Mouse (Mus musculus): ENCODE results near the gene Arhgap9. TPM values are rescaled to one million over a fixed set of nuclear protein-coding genes. Genes with fewer than 3 reads are reported as not detected.

Gene Arhgap9
- polyA plus RNA-seq, 1 experiment: 0.16 TPM

GRCm38 (mm10) chr10:127360714-127361113, 39.0 kb downstream of the Arhgap9 start:
- TF ChIP-seq GATA1 (IDR thresholded peaks at IDR 0.05; ENCODE audit: low read length) (no peak), TAL1 (IDR thresholded peaks at IDR 0.05; ENCODE audit: low read length) (no peak)

GRCm38 (mm10) chr10:127367116-127367515, 45.4 kb downstream of the Arhgap9 start:
- H3K9me3 ChIP-seq (ENCODE audit: control insufficient read depth, low read length): no peaks in the 10 kb centered on the region
- no peaks in the 10 kb centered on the region for H3K36me3 ChIP-seq (ENCODE audit: control insufficient read depth)
- no peaks in the 10 kb centered on the region for H3K27me3 ChIP-seq (ENCODE audit: control insufficient read depth)
- TF ChIP-seq TAL1 (IDR thresholded peaks at IDR 0.05; ENCODE audit: low read length): no peak
- no peak for TF ChIP-seq GATA1 (IDR thresholded peaks at IDR 0.05; ENCODE audit: low read length)
- H3K4me3 ChIP-seq (replicated peaks): no peak overlapping the region
- no peaks in the 10 kb centered on the region for H3K4me1 ChIP-seq (ENCODE audit: control insufficient read depth)

More at GRCm38 (mm10) chr10:127360714-127361113, 39.0 kb downstream of the Arhgap9 start:
- H3K36me3 ChIP-seq (ENCODE audit: control insufficient read depth): no peaks in the 10 kb centered on the region; the same call in 1 of the 2 replicates
- no peak overlapping the region for H3K4me3 ChIP-seq (replicated peaks)
- H3K4me1 ChIP-seq (ENCODE audit: control insufficient read depth): no peaks in the 10 kb centered on the region
- peaks cover 2% of the 10 kb centered on the region; the same call in 1 of the 2 replicates for H3K27me3 ChIP-seq (ENCODE audit: control insufficient read depth)
- H3K9me3 ChIP-seq (ENCODE audit: control insufficient read depth, low read length): no peaks in the 10 kb centered on the region

- Histone ChIP-seq H3K4me1 (ENCODE audit: control insufficient read depth) (no peaks in the 10 kb centered on the region), H3K4me3 (replicated peaks) (no peak overlapping the region), H3K27me3 (ENCODE audit: control insufficient read depth) (no peaks in the 10 kb centered on the region), H3K9me3 (ENCODE audit: control insufficient read depth, low read length) (no peaks in the 10 kb centered on the region), H3K36me3 (ENCODE audit: control insufficient read depth) (no peaks in the 10 kb centered on the region)
- TF ChIP-seq TAL1 (IDR thresholded peaks at IDR 0.05; ENCODE audit: low read length) (no peak), GATA1 (IDR thresholded peaks at IDR 0.05; ENCODE audit: low read length) (no peak)
Measured at GRCm38 (mm10) chr10:127368273-127368672, 46.5 kb downstream of the Arhgap9 start.

- TF ChIP-seq TAL1 (IDR thresholded peaks at IDR 0.05; ENCODE audit: low read length): no peak
- TF ChIP-seq GATA1 (IDR thresholded peaks at IDR 0.05; ENCODE audit: low read length): no peak
- Histone ChIP-seq H3K27me3 (ENCODE audit: control insufficient read depth) (no peaks in the 10 kb centered on the region), H3K36me3 (ENCODE audit: control insufficient read depth) (no peaks in the 10 kb centered on the region), H3K9me3 (ENCODE audit: control insufficient read depth, low read length) (no peaks in the 10 kb centered on the region), H3K4me1 (ENCODE audit: control insufficient read depth) (no peaks in the 10 kb centered on the region), H3K4me3 (replicated peaks) (no peak within 1 kb of the TSS)
Measured at GRCm38 (mm10) chr10:127369834-127370820, 48.4 kb downstream of the Arhgap9 start, which contains the start of gene Inhbc. TSS of gene Inhbc (minus strand) at chr10:127370431.

- TF ChIP-seq TAL1 (IDR thresholded peaks at IDR 0.05; ENCODE audit: low read length) (no peak), GATA1 (IDR thresholded peaks at IDR 0.05; ENCODE audit: low read length) (no peak)
- no peak overlapping the region for H3K4me3 ChIP-seq (replicated peaks)
- H3K4me1 ChIP-seq (ENCODE audit: control insufficient read depth): no peaks in the 10 kb centered on the region
- H3K36me3 ChIP-seq (ENCODE audit: control insufficient read depth): no peaks in the 10 kb centered on the region
- H3K27me3 ChIP-seq (ENCODE audit: control insufficient read depth): no peaks in the 10 kb centered on the region
- H3K9me3 ChIP-seq (ENCODE audit: control insufficient read depth, low read length): no peaks in the 10 kb centered on the region
Measured at GRCm38 (mm10) chr10:127371023-127371422, 49.3 kb downstream of the Arhgap9 start.

GRCm38 (mm10) chr10:127377700-127378099, 55.9 kb downstream of the Arhgap9 start:
- Histone ChIP-seq H3K9me3 (ENCODE audit: control insufficient read depth, low read length) (no peaks in the 10 kb centered on the region), H3K4me1 (ENCODE audit: control insufficient read depth) (peaks cover 19% of the 10 kb centered on the region), H3K27me3 (ENCODE audit: control insufficient read depth) (no peaks in the 10 kb centered on the region), H3K36me3 (ENCODE audit: control insufficient read depth) (peaks cover 2% of the 10 kb centered on the region; the same call in 1 of the 2 replicates), H3K4me3 (replicated peaks) (no peak overlapping the region)
- TF ChIP-seq GATA1 (IDR thresholded peaks at IDR 0.05; ENCODE audit: low read length) (no peak), TAL1 (IDR thresholded peaks at IDR 0.05; ENCODE audit: low read length) (no peak)

Other genes with a start within 250 kb of the Arhgap9 start
- 0.07 and 0.10 TPM in 2 replicates for gene Agap2, start 246.7 kb upstream of the Arhgap9 start, polyA plus RNA-seq (2012)
- 13.2 and 14.7 TPM in 2 replicates for gene Os9, start 200.8 kb upstream of the Arhgap9 start, polyA plus RNA-seq (2012)
- 0.56 and 1.0 TPM in 2 replicates for gene B4galnt1, start 156.7 kb upstream of the Arhgap9 start, polyA plus RNA-seq (2012)
- gene Slc26a10, start 141.3 kb upstream of the Arhgap9 start, polyA plus RNA-seq (2012): not detected in 2 replicates
- 0.47 and 0.52 TPM in 2 replicates for gene Arhgef25, start 131.9 kb upstream of the Arhgap9 start, polyA plus RNA-seq (2012)
- gene Dtx3, start 126.2 kb upstream of the Arhgap9 start, polyA plus RNA-seq (2012): 11.1 and 11.5 TPM in 2 replicates
- gene Pip4k2c, start 110.4 kb upstream of the Arhgap9 start, polyA plus RNA-seq (2012): 9.5 and 10.2 TPM in 2 replicates
- 0.01 and 0.03 TPM in 2 replicates for gene Kif5a, start 58.6 kb upstream of the Arhgap9 start, polyA plus RNA-seq (2012)
- 15.3 and 16.5 TPM in 2 replicates for gene Dctn2, start 55.6 kb upstream of the Arhgap9 start, polyA plus RNA-seq (2012)
- 33.5 and 35.5 TPM in 2 replicates for gene Mbd6, start 32.9 kb upstream of the Arhgap9 start, polyA plus RNA-seq (2012)
- gene Mars, start 10.2 kb upstream of the Arhgap9 start, polyA plus RNA-seq (2012): 12.0 and 17.1 TPM in 2 replicates
- not detected in 2 replicates for gene Gli1, start 20.0 kb downstream of the Arhgap9 start, polyA plus RNA-seq (2012)
- gene Inhbe, start 32.4 kb downstream of the Arhgap9 start, polyA plus RNA-seq (2012): not detected in 2 replicates
- gene Inhbc, start 48.5 kb downstream of the Arhgap9 start, polyA plus RNA-seq (2012): not detected in 2 replicates
- gene R3hdm2, start 58.4 kb downstream of the Arhgap9 start, polyA plus RNA-seq (2012): 8.8 and 11.1 TPM in 2 replicates
- 0.04 and 0.05 TPM in 2 replicates for gene Stac3, start 179.7 kb downstream of the Arhgap9 start, polyA plus RNA-seq (2012)
- gene Ndufa4l2, start 193.0 kb downstream of the Arhgap9 start, polyA plus RNA-seq (2012): 1.1 and 2.6 TPM in 2 replicates
- gene Shmt2, start 200.5 kb downstream of the Arhgap9 start, polyA plus RNA-seq (2012): 27.8 and 31.8 TPM in 2 replicates
- not detected in 2 replicates for gene Nxph4, start 212.6 kb downstream of the Arhgap9 start, polyA plus RNA-seq (2012)

All from erythroblast, embryonic 14.5 days (primary cell).